Mouse (Mus musculus) ES-E14 (cell line): ENCODE data around the gene Rbm17. TPM values are rescaled to one million over a fixed set of nuclear protein-coding genes. Genes with fewer than 3 reads are reported as not detected.

Source experiments
- DNase-seq: peaks from one replicate; pipeline ENCODE4 v3.0.0-alpha.2; 2013; ENCODE audit warnings: low read depth, low spot score
- H3K27ac ChIP-seq: 2 replicates; pipeline ENCODE4 v1.5.1; 2012; ENCODE audit warnings: low read depth, mild to moderate bottlenecking, low read length, moderate library complexity, mixed read lengths; ENCODE audit not compliant: poor library complexity, insufficient read depth, severe bottlenecking
- H3K36me3 ChIP-seq: 2 replicates; pipeline ENCODE4 v1.6.1; 2012; ENCODE audit warnings: mild to moderate bottlenecking, low read length, moderate library complexity, mixed read lengths; ENCODE audit not compliant: control insufficient read depth, poor library complexity, insufficient read depth, severe bottlenecking
- H3K4me1 ChIP-seq, 2 experiments: fragments of 150-350 bp in 1 of 2; sonication (generic) in 1 of 2; 2 replicates each; pipeline ENCODE4 v1.6.1; 2012; ENCODE audit warnings: low read length in 2 of 2, mild to moderate bottlenecking in 1 of 2, mixed read lengths in 1 of 2; ENCODE audit not compliant: control insufficient read depth in 2 of 2, insufficient read depth in 2 of 2, poor library complexity in 1 of 2
- H3K4me3 ChIP-seq, 2 experiments: fragments of 150-350 bp in 1 of 2; sonication (generic) in 1 of 2; 2 replicates each; pipeline ENCODE4 v1.5.1; 2012; ENCODE audit warnings: low read length in 2 of 2, low read depth in 1 of 2, mild to moderate bottlenecking in 1 of 2, mixed read lengths in 1 of 2; ENCODE audit not compliant: insufficient read depth in 1 of 2, poor library complexity in 1 of 2, severe bottlenecking in 1 of 2
- H3K9ac ChIP-seq: 2 replicates; pipeline ENCODE4 v1.6.1; 2012; ENCODE audit warnings: low read depth, mild to moderate bottlenecking, low read length, mixed read lengths; ENCODE audit not compliant: poor library complexity, insufficient read depth, severe bottlenecking
- H3K9me3 ChIP-seq: fragments of 150-350 bp; sonication (generic); 2 replicates; pipeline ENCODE4 v1.6.1; 2012; ENCODE audit warnings: low read depth, mild to moderate bottlenecking, low read length; ENCODE audit not compliant: control insufficient read depth, insufficient read depth
- CHD2 ChIP-seq: IDR thresholded peaks from 2 replicates; pipeline ENCODE4 v1.6.1; 2014; ENCODE audit warnings: mild to moderate bottlenecking, low read depth, low read length, inconsistent platforms
- HCFC1 ChIP-seq: IDR thresholded peaks from 2 replicates; pipeline ENCODE4 v1.6.1; 2012; ENCODE audit warnings: low read length, inconsistent platforms, borderline replicate concordance; ENCODE audit not compliant: insufficient read depth
- MAFK ChIP-seq: IDR thresholded peaks from 2 replicates; pipeline ENCODE4 v1.6.1; 2014; ENCODE audit warnings: mild to moderate bottlenecking, low read depth, low read length, inconsistent platforms; ENCODE audit not compliant: insufficient read depth
- ZC3H11A ChIP-seq: IDR thresholded peaks from 2 replicates; pipeline ENCODE4 v1.6.1; 2012; ENCODE audit warnings: low read depth, mild to moderate bottlenecking, inconsistent platforms, low read length, borderline replicate concordance
- ZNF384 ChIP-seq: IDR thresholded peaks from 2 replicates; pipeline ENCODE4 v1.6.1; 2012; ENCODE audit warnings: low read depth, low read length, inconsistent platforms
- in situ Hi-C, 2 experiments: fragments of 600-800 bp; cut with MboI; formaldehyde crosslinking; loops; one replicate each; pipeline ENCODE4 v1.15.1; 2025; ENCODE audit warnings: low sequenced_read_pairs in 2 of 2, inconsistent platforms in 1 of 2; ENCODE audit not compliant: unreplicated experiment in 2 of 2
- total RNA-seq: library from RNA; depleted of rRNA; stranded (reverse); fragments of 300-350 nt; gene quantifications from 2 replicates; pipeline ENCODE4 v1.2.3, GENCODE M21; 2012

The Rbm17 gene
- total RNA-seq, 1 experiment: 175 TPM

GRCm38 (mm10) chr2:11571004-11571535 lies 32.9 kb downstream of the Rbm17 start:
- in situ Hi-C loops: no loop called here
- no peak overlapping the region; the same call in 1 of the 2 replicates for H3K27ac ChIP-seq
- no peak for TF ChIP-seq HCFC1
- TF ChIP-seq ZC3H11A: no peak
- TF ChIP-seq CHD2: no peak
- no peak for TF ChIP-seq ZNF384
- TF ChIP-seq MAFK: no peak

DNA sequence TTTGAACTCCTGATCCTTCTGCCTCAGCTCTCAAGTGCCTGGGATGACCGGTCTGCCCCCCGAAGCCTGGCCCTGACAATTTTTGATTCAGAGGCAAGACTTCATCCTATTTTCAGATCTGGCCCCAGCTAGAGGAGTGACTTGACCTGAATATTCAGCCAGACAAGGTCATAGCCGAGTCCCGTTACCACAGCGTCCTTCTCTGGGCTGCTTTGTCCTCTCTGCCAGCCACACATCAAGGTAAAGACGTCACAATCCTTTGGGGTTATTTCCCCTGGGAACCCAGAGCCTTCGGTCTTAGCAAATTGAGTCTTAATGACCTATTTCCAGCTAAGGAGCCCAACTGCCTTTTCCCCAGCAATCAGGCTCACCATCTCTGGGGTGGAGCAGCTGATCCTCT lies 35.5 kb downstream of the Rbm17 start:
- Histone ChIP-seq H3K9ac (no peak overlapping the region), H3K36me3 (no peaks in the 10 kb centered on the region), H3K4me3 (no peak overlapping the region), H3K9me3 (no peaks in the 10 kb centered on the region), H3K4me1 (peaks cover 3 to 8% of the 10 kb centered on the region in 2 experiments; a peak in 3 of 4 replicates), H3K27ac (no peak overlapping the region)
- no peak for TF ChIP-seq ZC3H11A
- no peak for TF ChIP-seq MAFK
- TF ChIP-seq HCFC1: no peak
- TF ChIP-seq CHD2: no peak
- TF ChIP-seq ZNF384: no peak
- in situ Hi-C loops: no loop called here
- DNase-seq: no peak

More at GRCm38 (mm10) chr2:11571004-11571535, 32.9 kb downstream of the Rbm17 start:
- peaks cover 3 to 8% of the 10 kb centered on the region in 2 experiments; a peak in 3 of 4 replicates for H3K4me1 ChIP-seq
- no peaks in the 10 kb centered on the region for H3K36me3 ChIP-seq
- peak; percentile 49 for DNase-seq
- no peaks in the 10 kb centered on the region for H3K9me3 ChIP-seq
- no peak overlapping the region for H3K9ac ChIP-seq
- H3K4me3 ChIP-seq: no peak overlapping the region

- no peak overlapping the region for H3K9ac ChIP-seq
- H3K4me1 ChIP-seq: peaks cover 3 to 8% of the 10 kb centered on the region in 2 experiments; a peak in 3 of 4 replicates
- in situ Hi-C loops: no loop called here
- H3K36me3 ChIP-seq: no peaks in the 10 kb centered on the region
- peak; percentile 63 for DNase-seq
- no peak for TF ChIP-seq HCFC1
- TF ChIP-seq ZC3H11A: no peak
- TF ChIP-seq MAFK: no peak
- H3K27ac ChIP-seq: no peak overlapping the region
- no peaks in the 10 kb centered on the region for H3K9me3 ChIP-seq
- H3K4me3 ChIP-seq: no peak overlapping the region
These were observed 36.1 kb downstream of the Rbm17 start for GRCm38 (mm10) chr2:11567781-11568362.

DNA sequence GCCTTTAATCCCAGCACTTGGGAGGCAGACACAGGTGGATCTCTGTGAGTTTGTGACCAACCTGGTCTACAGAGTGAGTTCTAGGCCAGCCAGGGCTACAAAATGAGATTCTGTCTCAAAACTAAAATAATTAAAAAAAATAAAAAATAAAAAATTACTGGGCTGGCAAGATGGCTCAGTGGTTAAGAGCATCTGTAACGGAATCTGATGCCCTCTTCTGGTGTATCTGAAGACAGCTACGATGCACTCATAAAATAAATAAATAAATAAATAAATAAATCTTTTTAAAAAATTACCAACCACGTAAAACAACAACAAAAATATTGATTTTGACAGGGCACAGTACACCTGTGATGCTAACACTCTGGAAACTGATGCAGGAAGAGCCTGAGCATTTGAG lies 37.1 kb downstream of the Rbm17 start:
- no peak overlapping the region for H3K4me3 ChIP-seq
- in situ Hi-C loops: no loop called here
- peaks cover 3 to 7% of the 10 kb centered on the region in 2 experiments; a peak in 3 of 4 replicates for H3K4me1 ChIP-seq
- no peak for TF ChIP-seq CHD2
- TF ChIP-seq ZC3H11A: no peak
- no peak for TF ChIP-seq HCFC1
- TF ChIP-seq ZNF384: peak; percentile 9
- no peak for TF ChIP-seq MAFK
- no peaks in the 10 kb centered on the region for H3K36me3 ChIP-seq
- H3K9me3 ChIP-seq: no peaks in the 10 kb centered on the region
- H3K9ac ChIP-seq: no peak overlapping the region
- no peak overlapping the region for H3K27ac ChIP-seq
- DNase-seq: no peak
